Mouse (Mus musculus) kidney, postnatal 25 days (tissue): ENCODE data around the gene Vwa3b.

Experiments
- DNase-seq, 2 experiments: peaks; one replicate each; pipeline ENCODE4 v3.0.0; 2021; ENCODE audit warnings: mixed read lengths in 2 of 2

Vwa3b gene

GRCm38 (mm10) chr1:37065658-37066412, 39.4 kb downstream of the Vwa3b start:
- no peak for DNase-seq

GRCm38 (mm10) chr1:37075759-37076158, 49.4 kb downstream of the Vwa3b start:
- DNase-seq, result no peak

DNA sequence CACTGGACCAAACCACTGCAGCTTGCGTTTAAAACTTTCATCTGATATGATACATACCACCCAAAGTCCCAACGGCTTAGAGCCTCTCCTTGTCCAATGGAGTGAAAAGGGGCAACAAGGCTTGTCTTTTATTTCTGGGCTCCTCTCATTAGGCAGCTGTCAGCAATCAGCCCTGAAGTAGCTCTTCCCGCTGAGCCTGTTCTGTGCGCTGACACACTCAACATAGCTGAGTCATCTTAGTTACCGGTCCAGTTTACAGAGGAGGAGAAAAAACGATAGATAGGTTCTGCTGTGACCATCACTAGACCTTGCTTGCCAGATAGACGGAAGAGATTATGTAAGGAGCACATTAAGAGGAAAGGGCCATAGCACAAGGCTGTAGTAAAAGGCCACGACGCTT, 50.9 kb downstream of the Vwa3b start:
- no peak for DNase-seq

GRCm38 (mm10) chr1:37077955-37078549, 51.7 kb downstream of the Vwa3b start:
- DNase-seq, result peak; percentile 37 to 49

- DNase-seq, result no peak
These were observed 54.0 kb downstream of the Vwa3b start for GRCm38 (mm10) chr1:37080442-37080841.

GRCm38 (mm10) chr1:37081376-37082214, 55.2 kb downstream of the Vwa3b start:
- DNase-seq, result no peak

GRCm38 (mm10) chr1:37082215-37082464, 55.7 kb downstream of the Vwa3b start:
- DNase-seq, result no peak

GRCm38 (mm10) chr1:37084075-37084474, 57.7 kb downstream of the Vwa3b start:
- DNase-seq, result no peak

DNA sequence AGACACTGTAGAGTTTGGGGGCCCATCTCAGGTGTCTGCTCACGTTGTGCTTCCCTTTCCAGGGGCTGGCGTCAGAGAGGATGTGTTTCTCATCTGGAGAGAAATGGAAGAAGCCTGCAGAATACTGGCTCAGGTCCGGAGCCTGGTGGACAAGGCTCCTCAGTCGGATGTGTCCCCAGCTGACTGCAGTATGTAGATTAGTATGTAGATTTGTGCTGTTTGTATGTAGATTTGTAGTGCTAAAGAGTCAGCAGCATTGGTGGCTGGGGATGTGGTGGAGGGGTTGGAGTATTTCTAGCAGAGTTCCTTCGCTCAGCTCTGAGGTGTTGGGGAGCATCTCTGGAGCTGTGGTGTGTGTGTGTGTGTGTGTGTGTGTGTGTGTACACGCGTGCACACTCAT, 58.8 kb downstream of the Vwa3b start:
- no peak for DNase-seq

DNA sequence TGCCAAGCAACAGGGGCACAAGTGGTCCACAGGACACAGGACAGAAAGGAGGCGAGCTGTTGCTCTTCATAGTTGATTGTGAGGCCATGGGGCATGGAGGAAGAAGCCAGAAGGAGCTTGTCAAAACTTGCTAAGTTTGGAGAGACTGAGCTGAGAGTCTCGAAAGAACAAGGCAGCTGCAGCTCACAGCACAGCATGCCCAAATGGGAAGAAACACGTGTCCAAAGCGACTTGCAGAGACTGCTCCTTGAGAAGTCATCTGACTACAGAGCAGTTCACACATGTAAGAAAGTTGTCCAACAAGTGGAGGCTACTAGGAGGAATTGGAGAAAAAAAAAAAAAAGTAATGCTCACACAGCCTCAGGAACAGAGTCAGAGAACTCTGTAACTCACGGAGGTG, 62.8 kb downstream of the Vwa3b start:
- no peak for DNase-seq

DNA sequence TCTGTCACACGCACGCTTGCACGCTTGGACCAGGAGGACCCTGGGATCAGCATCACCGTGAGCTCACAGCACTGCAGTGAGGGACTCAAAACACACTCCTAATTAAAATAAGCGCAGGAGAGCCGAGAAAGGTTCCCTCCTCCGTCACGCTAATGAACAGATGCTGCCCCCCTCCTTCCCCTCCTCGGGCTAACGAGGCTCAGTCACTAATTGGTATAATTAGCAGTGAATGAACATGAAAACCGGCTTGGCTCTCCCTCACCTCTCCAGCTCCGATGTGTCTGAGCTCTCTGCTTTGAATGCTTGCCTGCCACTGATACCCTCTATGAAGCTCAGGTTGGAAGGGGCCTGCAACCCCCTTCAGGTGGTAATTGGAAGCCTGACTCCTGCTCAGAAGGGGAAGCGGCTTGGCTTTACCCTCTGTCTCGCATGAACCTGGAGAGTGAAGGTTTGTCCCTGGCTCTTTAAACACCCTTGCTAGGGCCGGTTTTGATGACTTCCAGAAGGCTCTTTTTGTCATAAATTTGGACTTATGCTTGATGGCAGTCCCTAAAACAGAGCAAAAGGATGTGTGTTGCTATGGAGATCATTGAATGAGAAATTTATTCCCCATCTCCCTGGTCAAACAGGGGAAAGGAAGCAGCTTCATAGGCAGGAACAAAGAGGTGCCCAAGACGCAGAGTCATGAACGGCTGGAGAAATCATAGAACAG, 71.1 kb downstream of the Vwa3b start:
- DNase-seq, result no peak

DNA sequence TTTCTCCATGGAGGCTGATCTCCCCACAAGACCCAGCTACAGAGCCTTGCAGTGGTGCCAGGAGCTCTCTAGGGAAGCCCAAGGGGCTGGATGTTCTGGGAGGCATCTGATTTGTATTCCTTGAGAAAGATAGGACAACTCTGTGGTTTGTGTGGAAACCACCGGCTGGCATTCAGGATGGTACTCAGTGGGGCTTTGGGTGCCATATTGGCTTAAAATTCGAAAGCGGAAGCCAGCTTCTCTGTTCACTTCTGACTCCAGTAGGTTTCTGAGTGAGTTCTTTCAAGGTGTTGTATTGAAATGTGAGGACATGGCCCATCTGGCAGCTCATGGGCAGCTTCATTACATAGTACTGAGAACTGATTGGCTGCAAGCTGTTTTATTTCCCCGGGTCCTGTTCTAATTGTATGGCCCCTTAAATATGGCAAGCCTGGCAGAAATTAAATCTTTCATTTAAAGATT, 71.7 kb downstream of the Vwa3b start:
- DNase-seq, result no peak

DNA sequence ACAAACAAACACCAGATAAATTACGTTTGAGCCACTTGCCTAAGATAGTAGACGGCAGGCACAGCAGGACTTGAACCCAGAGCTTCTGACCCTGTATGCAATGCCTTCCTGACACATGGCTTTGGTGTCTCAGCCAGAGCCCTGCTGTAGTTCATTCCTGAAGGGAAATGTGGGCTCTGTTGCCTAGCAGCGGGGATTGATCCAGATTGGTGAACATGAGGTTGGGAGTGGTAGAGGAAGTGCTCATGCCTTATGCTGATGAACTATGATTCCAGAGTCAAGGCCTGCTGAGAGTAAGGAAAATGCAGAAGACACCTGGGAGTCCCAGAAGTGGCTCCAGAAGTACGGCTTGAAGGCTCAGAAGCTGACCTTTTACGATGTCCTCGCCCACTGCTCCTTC, 74.0 kb downstream of the Vwa3b start:
- no peak for DNase-seq

DNA sequence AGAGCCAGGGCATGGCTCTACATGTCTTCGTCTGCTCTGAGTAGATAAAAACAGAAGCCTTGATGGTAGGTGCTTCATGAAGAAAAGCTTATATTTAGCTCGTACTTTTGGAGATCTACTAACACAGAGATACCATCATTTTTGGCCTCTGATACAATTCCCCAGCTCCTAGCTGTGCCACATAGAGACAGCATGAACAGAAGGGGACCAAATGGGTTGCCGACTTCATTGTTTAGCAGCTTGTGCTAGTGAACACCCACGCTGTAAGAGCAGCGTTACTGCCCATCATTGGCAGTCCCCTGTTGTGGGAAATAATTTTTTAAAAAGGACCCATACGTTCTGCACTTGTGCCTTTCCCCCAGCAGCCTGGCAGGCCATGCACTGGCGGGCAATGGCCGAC, 74.6 kb downstream of the Vwa3b start:
- no peak for DNase-seq

- no peak for DNase-seq
These were observed 75.3 kb downstream of the Vwa3b start for GRCm38 (mm10) chr1:37101717-37102116.

DNA sequence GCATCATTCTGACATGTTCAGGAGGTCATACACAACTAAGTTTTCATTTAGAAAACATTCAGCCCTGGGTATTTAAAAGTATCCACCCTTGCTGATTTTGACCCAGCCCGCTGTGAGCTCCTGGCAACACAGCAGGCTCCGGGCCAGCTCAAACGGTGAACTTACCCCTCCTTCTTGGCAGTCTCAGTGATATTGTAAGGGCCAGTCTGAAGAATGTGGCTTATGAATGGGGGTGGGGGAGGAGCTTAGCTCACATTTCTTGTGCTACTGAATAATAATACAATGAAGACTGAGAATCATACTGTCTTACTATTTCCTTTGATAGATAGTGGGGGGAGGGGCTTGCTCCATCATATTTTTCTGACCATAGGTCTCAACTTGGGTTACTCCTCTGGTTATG, 78.8 kb downstream of the Vwa3b start:
- DNase-seq, result no peak

DNA sequence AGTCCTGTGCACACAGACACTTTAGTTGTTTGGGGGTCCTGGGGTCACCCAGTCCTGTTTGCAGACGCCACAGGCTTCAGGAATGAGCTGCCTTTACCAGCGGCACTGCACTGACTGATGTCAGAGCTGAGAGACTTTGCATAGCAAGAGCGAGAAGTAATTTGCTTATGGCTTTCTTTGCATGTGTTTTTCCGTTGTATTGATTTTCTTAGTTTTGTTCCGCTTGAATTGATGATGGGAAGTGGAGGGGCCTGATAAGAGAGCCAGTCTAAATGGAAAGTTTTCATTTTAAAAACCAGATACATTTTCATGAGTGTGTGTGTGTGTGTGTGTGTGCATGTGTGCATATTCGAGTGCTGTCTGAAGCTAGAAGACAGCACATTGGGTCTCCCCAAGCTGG, 87.4 kb downstream of the Vwa3b start:
- DNase-seq, result no peak

DNA sequence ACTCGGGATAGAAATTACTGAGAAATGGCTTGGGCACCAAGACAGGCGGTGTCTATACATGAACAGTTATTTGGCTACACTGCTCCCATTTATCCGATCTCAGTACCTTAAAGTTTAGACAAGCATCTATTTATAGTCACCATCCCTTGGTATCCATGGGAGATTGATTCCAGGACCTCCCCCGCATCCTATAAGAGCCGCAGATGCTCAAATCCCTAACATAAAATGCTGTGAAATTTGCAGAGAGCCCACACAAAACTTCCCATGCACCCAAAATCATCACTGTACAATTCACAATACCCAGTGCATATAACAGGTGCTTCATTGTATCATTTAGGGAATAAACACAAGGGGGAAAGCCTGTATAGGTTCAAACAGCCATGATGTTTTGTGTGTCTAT, 89.5 kb downstream of the Vwa3b start:
- DNase-seq, result no peak

GRCm38 (mm10) chr1:37116574-37116973, 90.2 kb downstream of the Vwa3b start:
- no peak for DNase-seq

DNA sequence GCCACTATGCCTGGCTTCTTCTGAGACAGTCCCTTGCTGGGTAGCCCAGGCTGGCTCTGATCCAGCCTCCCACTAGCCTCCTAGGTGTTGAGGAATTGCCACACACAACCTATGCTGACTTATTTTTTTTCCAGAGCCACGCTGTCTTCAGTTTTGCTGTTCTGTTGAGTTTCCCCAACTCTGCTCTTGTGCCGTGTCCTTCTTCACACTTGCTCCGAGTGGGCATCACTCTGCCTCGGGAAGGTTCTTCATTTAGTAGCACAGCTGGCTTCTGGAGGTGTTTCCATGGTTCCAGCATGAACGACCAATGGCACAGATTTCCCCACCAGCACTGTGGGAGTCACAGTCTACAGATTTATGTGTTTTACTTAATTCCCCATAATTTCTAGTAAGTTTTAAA, 91.6 kb downstream of the Vwa3b start:
- no peak for DNase-seq

DNA sequence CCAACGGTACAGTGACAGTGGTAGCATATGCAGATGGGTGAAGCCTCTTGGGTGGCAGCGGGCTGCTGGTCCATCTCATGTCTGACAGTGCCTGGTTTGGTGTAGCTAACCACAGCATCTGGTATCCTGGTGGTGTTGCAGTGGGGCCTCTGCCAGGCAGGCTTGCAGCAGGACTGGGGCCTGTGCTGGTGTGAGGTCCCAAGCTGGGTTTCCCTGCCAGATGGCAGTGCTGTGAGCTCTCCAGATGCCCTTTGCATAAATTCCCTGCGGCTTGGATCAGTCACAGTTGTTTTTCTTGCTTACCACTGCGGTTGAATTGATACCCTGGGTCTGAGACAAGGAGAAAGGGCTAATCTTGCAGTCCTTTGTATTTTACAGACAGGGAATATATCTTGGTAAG, 95.9 kb downstream of the Vwa3b start:
- peak in 1 of 2 experiments; percentile 36 for DNase-seq

- DNase-seq, result no peak
These were observed 96.4 kb downstream of the Vwa3b start for GRCm38 (mm10) chr1:37122798-37123197.

GRCm38 (mm10) chr1:37124696-37125349, 98.4 kb downstream of the Vwa3b start:
- DNase-seq, result no peak
